Mouse (Mus musculus) lung, embryonic 14.5 days (tissue): ENCODE data around the gene Magi2. TPM values are rescaled to one million over a fixed set of nuclear protein-coding genes. Genes with fewer than 3 reads are reported as not detected.

ENCODE experiments used
- ATAC-seq: fragments of 200-750 bp; cut with Nextera tagmentation; 2 replicates; pipeline ENCODE4 v1.8.0; 2017; ENCODE audit warnings: mild to moderate bottlenecking, moderate TSS enrichment, moderate library complexity; ENCODE audit not compliant: insufficient read depth
- DNase-seq: peaks from one replicate; pipeline ENCODE4 v3.0.0-alpha.2; 2015
- H3K27ac ChIP-seq: fragments of 300-500 bp; sonication (generic); 2 replicates; pipeline ENCODE4 v1.5.1; 2014; ENCODE audit warnings: low read depth, mild to moderate bottlenecking, moderate library complexity
- H3K27me3 ChIP-seq: fragments of 300-500 bp; sonication (generic); 2 replicates; pipeline ENCODE4 v1.6.1; 2014; ENCODE audit warnings: low read length, control low read depth; ENCODE audit not compliant: insufficient read depth
- H3K36me3 ChIP-seq: fragments of 300-500 bp; sonication (generic); 2 replicates; pipeline ENCODE4 v1.6.1; 2014; ENCODE audit warnings: control low read depth; ENCODE audit not compliant: insufficient read depth
- H3K4me1 ChIP-seq: fragments of 300-500 bp; sonication (generic); 2 replicates; pipeline ENCODE4 v1.6.1; 2014; ENCODE audit warnings: antibody characterized with exemption, control low read depth; ENCODE audit not compliant: insufficient read depth
- H3K4me2 ChIP-seq: fragments of 300-500 bp; sonication (generic); 2 replicates; pipeline ENCODE4 v1.6.1; 2014; ENCODE audit warnings: mild to moderate bottlenecking
- H3K4me3 ChIP-seq: fragments of 300-500 bp; sonication (generic); 2 replicates; pipeline ENCODE4 v1.5.1; 2014; ENCODE audit warnings: low read depth, low read length
- H3K9ac ChIP-seq: fragments of 300-500 bp; sonication (generic); 2 replicates; pipeline ENCODE4 v1.6.1; 2014
- H3K9me3 ChIP-seq: fragments of 300-500 bp; sonication (generic); 2 replicates; pipeline ENCODE4 v1.6.1; 2016; ENCODE audit warnings: low read depth, low read length, control low read depth
- CTCF ChIP-seq: IDR thresholded peaks from 2 replicates; pipeline ENCODE4 v1.5.1; 2016; ENCODE audit warnings: antibody characterized with exemption, low read depth
- WGBS: fragments of 180-500 bp; shearing (Covaris S2); extraction: QIAGEN DNeasy Blood & Tissue Kit; methylation state at CpG from one replicate; pipeline ENCODE4 v1.1.7; 2014; 5-methylcytosine and 5-hydroxymethylcytosine counted together
- polyA plus RNA-seq: library from polyadenylated mRNA; unstranded; fragments of >200 nt; fragmentation: Nextera tagmentation; extraction: Ambion mirVana; gene quantifications from 2 replicates; pipeline ENCODE4 v1.2.1, GENCODE M21; 2014

Magi2 gene
- polyA plus RNA-seq, 1 experiment from 2014 or later = 2.4 TPM

DNA sequence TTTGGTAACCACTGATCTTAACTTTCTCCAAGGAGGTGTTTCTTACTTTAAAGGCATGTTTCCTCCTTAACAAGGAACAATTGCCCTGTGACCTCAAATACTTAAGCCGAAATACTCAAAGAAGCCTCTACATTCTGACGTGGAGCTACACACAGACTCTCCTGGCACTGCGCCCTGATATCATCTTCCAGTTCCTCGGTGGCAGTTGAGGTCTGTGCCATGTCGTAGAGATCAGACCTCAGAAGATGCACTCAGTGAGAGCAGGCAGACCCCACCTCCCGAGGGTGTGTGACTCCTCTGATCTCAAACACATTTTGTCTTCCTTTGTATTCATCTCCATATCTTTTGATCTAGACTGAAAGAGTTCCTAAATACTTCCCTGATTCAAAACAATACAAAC, 1073.0 kb downstream of the Magi2 start:
- H3K27me3 ChIP-seq = no peaks in the 10 kb centered on the region
- H3K9me3 ChIP-seq = no peaks in the 10 kb centered on the region
- no peak overlapping the region for H3K9ac ChIP-seq
- no peaks in the 10 kb centered on the region for H3K36me3 ChIP-seq
- ATAC-seq (no peak), DNase-seq (no peak)
- H3K4me1 ChIP-seq = no peaks in the 10 kb centered on the region
- 50% methylated on average over 6 of the region's 6 CpGs for WGBS
- H3K27ac ChIP-seq = no peak overlapping the region
- H3K4me2 ChIP-seq = no peak overlapping the region
- TF ChIP-seq CTCF = no peak
- no peak overlapping the region for H3K4me3 ChIP-seq

DNA sequence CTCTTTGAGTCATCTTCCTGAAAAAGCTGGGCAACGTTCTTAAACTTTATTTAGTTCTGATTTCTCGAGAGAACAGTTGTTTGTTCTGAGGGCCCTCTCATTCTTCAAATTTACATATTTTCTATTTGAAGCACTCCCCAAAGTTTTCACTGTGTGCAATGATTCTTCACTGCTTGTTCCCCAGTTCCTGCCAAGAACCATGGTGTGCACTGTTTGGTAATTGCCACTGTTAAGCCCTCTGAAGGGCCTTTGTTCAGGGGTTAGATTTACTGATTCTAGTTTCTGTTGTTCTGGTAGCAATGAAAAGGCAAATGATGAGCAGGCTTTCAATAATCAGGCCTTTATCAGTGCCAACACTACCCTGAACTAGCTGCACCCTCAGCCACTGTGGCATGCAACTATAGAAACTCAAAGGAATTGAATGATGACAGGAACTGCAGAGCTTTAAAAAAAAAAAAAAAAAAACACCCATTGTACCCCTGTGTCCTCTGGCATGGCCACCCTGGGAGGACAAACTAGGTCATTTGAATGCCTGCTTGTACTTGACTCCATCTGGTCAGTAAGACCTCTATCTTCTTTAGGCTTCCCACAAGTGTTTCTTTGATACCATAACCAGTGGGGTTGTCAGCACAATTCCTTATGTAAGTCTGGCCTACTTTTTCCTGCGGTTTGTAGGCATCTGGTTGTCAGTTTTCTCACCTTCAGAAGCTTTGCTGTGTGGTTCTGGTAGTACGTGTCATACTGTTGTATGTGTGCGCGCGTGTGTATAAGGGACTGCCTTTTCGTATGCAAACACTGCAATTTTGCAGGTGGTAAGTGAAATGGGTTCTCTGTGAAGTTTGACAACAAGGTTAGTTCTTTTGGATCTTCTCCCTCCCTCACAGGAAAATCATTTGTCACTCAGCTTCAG, 1076.5 kb downstream of the Magi2 start:
- H3K27me3 ChIP-seq = no peaks in the 10 kb centered on the region
- no peak for TF ChIP-seq CTCF
- WGBS = 81% methylated on average over 8 of the region's 8 CpGs
- no peak overlapping the region for H3K27ac ChIP-seq
- no peak overlapping the region for H3K4me3 ChIP-seq
- DNase-seq = no peak
- no peaks in the 10 kb centered on the region for H3K9me3 ChIP-seq
- no peak overlapping the region for H3K9ac ChIP-seq
- ATAC-seq = no peak
- H3K36me3 ChIP-seq = no peaks in the 10 kb centered on the region
- H3K4me1 ChIP-seq = no peaks in the 10 kb centered on the region
- no peak overlapping the region for H3K4me2 ChIP-seq

DNA sequence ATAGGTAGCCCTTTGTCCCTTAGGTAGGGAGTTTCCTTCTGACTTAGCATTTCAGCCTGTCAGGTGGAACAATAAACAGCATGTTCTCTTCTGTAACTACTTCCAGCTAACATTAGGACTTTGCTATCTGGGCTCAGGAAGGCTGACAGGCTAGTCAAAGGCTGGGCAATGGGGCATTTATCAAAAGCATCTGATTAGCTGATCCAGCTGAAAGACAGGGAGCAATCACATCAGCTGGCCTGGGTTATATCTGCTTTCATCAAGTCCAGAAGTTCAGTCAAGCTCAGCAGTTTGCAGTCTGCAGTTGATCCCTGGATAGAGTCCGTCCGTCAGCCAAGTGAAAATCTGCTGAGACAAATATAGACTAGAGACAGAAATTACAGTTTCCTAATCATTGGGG, 1094.1 kb downstream of the Magi2 start:
- Histone ChIP-seq H3K9ac (no peak overlapping the region), H3K36me3 (no peaks in the 10 kb centered on the region), H3K27me3 (no peaks in the 10 kb centered on the region), H3K4me3 (no peak overlapping the region), H3K27ac (no peak overlapping the region), H3K4me2 (no peak overlapping the region), H3K9me3 (no peaks in the 10 kb centered on the region), H3K4me1 (no peaks in the 10 kb centered on the region)
- no peak for TF ChIP-seq CTCF
- DNase-seq = no peak
- 80% methylated on average over 2 of the region's 2 CpGs for WGBS
- ATAC-seq = no peak

DNA sequence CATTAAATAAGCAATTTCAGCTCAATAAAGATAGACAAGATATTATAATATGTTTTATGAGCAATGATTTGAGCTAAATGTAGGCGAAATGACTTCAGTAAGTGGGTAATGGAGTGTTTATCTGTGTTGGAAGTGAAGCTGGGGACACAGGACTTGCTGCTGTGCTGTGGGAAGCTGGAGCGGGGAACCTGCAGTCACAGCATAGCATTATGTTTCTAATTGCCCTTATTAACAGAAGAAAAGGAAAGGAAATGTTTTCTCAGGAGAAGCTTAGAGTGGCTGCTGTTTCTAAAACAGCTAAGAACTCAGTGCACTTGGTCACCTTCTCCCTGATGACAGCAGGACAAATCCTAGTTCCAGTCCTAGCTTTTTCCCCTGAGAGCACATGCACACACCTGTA, 1098.5 kb downstream of the Magi2 start:
- H3K9me3 ChIP-seq = no peaks in the 10 kb centered on the region
- no peak overlapping the region for H3K27ac ChIP-seq
- WGBS = 71% methylated on average over 2 of the region's 2 CpGs
- DNase-seq (no peak), ATAC-seq (no peak)
- no peak overlapping the region for H3K9ac ChIP-seq
- no peaks in the 10 kb centered on the region for H3K4me1 ChIP-seq
- H3K4me3 ChIP-seq = no peak overlapping the region
- no peaks in the 10 kb centered on the region for H3K36me3 ChIP-seq
- H3K4me2 ChIP-seq = no peak overlapping the region
- H3K27me3 ChIP-seq = no peaks in the 10 kb centered on the region
- no peak for TF ChIP-seq CTCF

DNA sequence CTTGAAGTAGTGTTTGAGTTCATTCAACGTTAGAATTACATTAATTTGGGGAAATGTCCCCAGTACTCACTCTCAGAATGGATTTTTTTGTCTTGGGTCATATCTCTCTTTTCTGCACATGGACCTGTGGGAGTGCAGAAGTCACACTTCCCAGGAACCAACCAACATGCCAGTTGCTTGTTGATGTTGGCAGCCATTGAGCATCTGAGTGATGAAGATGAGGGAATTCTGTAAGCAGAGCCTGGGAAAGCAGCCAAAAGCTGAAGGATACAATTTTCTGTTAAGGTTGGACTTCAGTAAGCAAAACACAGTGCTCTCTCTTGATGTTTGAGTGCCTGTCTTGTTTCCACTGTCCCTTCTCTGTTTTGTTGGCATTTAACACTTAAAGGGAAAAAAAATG, 1102.1 kb downstream of the Magi2 start:
- Histone ChIP-seq H3K9me3 (no peaks in the 10 kb centered on the region), H3K9ac (no peak overlapping the region), H3K27me3 (no peaks in the 10 kb centered on the region), H3K4me3 (no peak overlapping the region), H3K4me1 (no peaks in the 10 kb centered on the region), H3K4me2 (no peak overlapping the region), H3K36me3 (no peaks in the 10 kb centered on the region), H3K27ac (no peak overlapping the region)
- ATAC-seq (no peak; the same call in 1 of the 2 replicates), DNase-seq (peak; percentile 64)
- 30% methylated on average over 1 of the region's 1 CpGs for WGBS
- no peak for TF ChIP-seq CTCF

DNA sequence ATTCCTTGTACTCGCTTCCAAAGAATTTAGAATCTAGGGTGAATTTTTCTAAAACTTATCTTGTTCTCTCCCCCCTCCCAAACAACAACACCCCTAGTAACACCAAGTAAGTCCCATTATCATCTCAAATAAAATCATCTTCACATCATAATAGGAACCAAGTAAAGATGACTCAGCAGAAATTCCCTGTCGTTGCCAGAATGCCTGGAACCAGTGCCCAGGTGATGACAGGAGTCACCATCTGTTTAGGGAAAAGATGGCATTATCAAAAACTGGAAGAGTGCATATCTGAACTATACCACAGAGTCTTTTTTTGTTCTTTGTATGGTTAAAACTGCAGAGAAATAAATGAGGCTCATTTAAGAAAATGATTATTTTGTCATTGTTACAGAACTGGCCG, 1103.2 kb downstream of the Magi2 start:
- TF ChIP-seq CTCF = no peak
- no peak overlapping the region for H3K9ac ChIP-seq
- no peak for ATAC-seq

DNA sequence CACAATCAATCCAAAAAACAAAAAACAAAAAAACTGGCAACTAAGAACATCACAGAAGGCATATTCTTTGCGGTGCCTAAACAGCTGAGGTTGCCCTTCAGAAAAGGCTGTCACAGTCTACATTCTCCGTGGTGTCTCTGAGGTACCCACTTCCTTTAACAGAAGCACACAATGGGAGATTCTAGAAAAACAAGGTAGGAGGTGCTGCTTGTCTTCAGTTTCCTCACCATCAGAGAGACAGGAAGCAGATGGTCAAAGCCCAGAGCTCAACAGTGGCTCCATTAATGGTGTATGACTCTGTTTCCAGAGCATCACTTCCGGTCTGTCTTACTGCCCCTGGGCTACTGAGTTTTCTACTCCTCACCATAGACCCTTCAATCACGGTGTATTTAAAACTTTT, 1105.7 kb downstream of the Magi2 start:
- DNase-seq = no peak

More for the DNA sequence above, 1103.2 kb downstream of the Magi2 start:
- Histone ChIP-seq H3K4me1 (no peaks in the 10 kb centered on the region), H3K4me3 (no peak overlapping the region), H3K27ac (no peak overlapping the region), H3K9me3 (no peaks in the 10 kb centered on the region), H3K27me3 (no peaks in the 10 kb centered on the region), H3K4me2 (no peak overlapping the region), H3K36me3 (no peaks in the 10 kb centered on the region)
- DNase-seq = no peak
- WGBS = 64% methylated on average over 3 of the region's 3 CpGs

More for the DNA sequence above, 1105.7 kb downstream of the Magi2 start:
- no peaks in the 10 kb centered on the region for H3K36me3 ChIP-seq
- no peaks in the 10 kb centered on the region for H3K9me3 ChIP-seq
- TF ChIP-seq CTCF = no peak
- no peaks in the 10 kb centered on the region for H3K4me1 ChIP-seq
- no peaks in the 10 kb centered on the region for H3K27me3 ChIP-seq
- no peak overlapping the region for H3K4me2 ChIP-seq
- H3K4me3 ChIP-seq = no peak overlapping the region
- H3K9ac ChIP-seq = no peak overlapping the region
- ATAC-seq = no peak
- H3K27ac ChIP-seq = no peak overlapping the region
- 78% methylated on average over 4 of the region's 4 CpGs for WGBS
